Mouse (Mus musculus): ENCODE measurements around the gene Lpgat1.

The Lpgat1 gene

DNA sequence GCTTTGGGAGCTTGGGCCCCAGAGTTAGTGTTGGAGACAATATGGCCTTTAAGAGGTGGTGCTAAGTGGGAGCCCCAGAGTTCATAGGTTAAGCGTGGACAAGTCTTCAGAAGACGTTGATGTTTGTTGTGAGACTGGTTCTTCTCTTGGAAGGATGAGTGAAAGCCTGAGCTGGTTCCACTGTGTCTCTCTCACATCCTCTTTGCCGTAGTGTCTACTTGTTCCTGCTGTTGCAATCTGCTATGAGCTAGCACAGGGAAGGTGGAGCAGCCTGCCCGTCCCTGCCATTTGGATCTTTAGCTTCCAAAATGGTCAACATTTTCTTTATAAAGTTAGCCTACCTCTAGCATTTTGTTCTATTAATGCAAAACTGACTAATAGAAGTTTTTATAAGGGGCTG lies 16.2 kb downstream of the Lpgat1 start:
- DNase-seq (ENCODE audit: low spot score): no peak

DNA sequence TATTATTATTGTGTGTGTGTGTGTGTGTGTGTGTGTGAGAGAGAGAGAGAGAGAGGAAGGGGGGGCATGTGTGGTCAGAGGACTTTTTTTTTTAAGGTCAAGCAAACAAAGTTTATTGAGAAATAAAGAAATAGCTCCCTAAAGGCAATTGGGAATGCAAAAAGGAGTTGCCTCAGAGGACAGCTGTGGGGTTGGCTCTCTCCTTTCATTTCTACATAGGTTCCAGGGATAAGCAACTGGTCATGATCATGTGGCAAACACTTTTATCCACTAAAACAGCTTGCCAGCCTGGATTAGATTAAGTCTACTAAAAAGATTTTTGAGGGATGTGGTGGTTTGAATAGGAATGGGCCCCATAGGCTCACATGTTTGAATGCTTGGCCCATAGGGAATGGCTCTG lies 18.8 kb downstream of the Lpgat1 start:
- DNase-seq (ENCODE audit: low spot score): no peak

DNA sequence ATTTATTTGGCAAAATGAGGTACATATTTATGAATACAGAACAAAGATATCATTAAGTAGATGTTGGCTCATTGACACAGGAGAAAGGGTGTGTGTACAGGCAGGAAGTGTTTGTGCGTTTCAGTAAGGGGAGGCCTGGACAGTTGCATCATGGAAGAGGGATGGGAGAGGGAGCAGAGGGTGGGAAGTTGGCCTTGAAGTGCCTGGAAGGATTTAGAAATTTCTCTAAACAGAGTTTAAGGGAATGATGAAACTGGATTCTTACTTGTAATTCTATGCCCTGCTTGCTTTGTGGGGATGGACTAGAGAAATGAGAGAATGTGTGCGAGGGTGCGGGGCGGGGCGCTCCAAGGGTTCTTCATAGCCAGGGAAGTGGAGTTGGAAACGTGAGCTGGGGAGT lies 20.2 kb downstream of the Lpgat1 start:
- DNase-seq (ENCODE audit: low spot score): no peak

DNA sequence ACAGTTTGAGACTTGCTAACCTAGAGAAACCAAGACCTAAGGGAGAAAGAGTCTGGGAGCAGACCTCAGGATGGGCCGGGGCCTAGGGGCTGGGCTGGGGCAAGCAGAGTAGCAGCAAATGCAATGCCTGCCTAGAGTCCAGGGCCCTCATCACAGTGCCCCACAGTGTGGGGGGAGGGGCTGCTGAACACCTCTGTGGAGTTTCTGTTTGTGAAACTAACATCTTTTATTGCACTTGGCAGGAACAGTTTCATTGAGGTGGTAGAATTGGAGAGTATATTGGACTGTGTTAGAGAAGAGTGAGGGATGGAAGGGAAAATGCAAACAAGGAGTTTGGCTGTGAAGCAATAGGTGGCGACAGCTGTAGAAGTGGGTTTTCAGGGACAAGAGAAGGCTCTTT lies 21.1 kb downstream of the Lpgat1 start:
- DNase-seq (ENCODE audit: low spot score): no peak

DNA sequence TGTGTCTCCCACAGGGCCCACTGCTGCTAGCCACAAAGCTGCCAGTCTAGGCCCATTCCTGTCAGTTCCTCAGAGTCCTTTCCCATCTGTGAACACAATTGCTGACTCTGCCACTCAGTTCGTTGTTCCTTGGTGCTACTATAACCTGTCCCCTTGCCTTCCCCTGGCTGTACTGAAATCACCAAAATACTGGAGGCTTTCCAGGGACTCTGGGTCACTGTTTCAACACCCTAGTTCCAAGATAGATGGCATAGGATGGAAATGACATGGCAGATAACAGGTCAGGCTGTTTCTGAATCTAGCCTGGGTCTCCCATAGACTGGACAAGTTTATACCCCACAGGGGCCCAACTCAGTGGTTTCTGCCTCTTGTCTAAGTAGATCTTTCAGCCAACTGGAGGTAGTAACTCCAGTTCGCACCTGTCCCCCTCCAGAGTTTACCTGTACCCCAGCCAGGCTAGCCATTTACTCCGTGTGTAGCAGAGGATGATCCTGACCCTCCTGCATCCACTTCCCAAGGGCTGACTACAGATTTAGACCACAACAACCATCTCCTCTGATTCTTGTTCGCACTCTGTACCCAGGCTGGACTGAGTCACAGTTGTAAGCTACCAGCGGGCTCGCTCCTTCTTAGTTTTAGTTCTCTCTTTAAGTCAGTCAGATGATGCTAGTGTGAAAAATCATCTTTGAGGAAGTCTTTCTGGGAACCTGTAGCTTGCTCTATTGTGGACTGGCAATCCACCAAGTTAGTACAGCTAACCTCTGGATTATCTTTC lies 23.1 kb downstream of the Lpgat1 start:
- DNase-seq (ENCODE audit: low spot score): no peak

DNA sequence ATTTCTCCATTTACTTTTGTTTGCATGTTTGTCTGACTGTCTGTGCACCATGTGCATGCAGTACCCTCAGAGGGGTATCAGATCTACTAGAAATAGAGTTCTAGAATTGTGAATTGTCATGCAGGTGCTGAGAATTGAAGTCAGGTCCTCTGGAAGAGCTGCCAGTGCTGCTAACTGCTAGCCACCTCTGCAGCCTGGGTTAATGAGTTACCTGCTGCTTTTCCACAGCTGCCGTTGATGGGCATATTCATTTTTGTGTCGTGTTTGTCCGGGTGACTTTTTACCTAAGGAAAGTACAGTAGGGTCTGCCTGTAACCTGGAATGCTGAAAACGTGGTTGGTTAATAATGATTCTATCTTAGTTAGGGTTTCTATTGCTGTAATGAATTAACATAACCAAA lies 24.0 kb downstream of the Lpgat1 start:
- no peak for DNase-seq (ENCODE audit: low spot score)

DNA sequence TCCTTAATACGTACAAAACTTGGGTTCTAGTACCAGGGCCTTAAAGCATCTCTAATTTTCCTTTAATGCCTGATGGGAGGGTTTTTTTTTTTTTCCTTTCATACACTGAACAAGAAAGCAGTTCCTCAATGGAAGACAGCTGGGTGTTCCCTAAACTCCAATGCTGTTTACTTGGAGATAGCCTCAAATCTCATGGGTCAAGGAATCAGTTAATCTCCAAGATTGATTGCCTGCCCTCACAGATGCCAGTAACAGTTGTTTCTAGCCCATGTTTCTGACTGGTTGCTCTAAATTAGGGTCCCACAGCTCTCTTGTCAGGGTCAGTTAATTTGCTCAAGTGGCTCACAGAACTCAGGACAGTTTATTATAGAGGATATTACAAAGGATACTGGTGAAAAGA lies 30.8 kb downstream of the Lpgat1 start:
- DNase-seq (ENCODE audit: low spot score): no peak

DNA sequence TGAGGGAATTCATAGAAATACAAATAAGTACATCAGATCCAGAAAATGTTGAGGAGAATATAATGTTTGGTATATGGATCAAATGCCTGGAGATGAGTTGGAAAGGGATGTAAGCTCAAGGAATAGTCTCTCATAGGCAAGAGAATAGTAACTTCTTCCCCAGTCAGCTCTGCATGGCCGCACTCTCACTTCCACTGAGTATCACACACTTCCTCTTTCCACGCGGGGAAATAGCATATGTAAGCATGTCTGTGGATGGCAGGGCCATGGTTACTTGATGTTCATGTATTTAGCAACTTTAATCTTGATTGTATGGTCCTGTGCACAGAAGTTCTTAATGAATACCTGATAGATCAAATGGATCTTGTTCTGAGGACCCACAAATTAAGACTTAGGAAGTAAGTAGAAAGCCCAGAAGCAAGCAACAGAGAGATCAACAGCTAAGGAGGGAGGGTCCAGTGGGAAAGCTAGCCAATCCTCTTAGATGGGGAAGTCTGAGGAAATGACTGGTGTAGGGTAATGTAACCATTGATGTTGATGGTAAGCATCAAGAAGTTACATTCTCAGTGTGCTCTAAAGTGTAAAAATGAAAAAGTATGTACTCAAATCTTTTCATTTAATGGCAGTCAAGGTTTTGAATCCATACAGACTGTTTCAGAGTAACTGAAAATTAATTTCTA lies 39.0 kb downstream of the Lpgat1 start:
- DNase-seq (ENCODE audit: low spot score): no peak

DNA sequence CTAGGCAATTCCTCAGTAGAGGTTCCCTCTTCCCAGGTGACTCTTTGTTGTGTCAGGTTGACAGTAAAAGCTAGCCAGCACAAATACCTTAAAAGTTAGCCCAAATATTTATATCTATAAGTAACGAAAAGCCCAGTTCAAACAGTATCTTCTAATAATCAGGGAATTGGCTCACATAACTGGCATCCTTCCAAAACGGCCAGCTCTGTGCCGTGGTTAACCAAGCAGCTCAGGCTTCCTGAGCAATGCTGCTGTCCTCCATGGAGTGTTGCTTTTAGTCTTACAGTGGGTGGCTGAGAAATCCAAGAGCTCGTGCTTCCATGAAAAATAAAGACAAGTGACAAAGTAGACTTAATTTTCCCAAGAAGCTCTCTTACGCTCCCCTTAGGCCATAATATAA lies 56.5 kb downstream of the Lpgat1 start:
- DNase-seq (ENCODE audit: low spot score): no peak

DNA sequence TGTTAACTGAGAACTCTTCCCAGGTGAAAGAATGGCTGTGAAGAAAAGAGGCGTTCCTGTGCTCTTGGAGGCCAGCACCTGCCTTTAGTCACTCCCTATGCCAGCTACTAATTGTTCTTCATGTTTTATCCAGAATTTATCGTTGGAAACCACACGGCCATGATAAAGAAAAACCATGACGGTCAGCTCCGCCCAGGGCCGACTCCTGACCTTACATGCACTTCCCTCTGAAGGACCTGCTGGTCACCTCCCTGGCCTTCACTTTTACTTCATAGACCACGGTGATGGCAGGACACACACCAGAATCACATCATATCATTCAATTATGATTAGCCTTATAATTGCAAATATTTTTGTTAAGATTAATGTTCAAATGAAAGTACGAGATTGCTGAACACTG lies 57.5 kb downstream of the Lpgat1 start:
- no peak for DNase-seq (ENCODE audit: low spot score)

DNA sequence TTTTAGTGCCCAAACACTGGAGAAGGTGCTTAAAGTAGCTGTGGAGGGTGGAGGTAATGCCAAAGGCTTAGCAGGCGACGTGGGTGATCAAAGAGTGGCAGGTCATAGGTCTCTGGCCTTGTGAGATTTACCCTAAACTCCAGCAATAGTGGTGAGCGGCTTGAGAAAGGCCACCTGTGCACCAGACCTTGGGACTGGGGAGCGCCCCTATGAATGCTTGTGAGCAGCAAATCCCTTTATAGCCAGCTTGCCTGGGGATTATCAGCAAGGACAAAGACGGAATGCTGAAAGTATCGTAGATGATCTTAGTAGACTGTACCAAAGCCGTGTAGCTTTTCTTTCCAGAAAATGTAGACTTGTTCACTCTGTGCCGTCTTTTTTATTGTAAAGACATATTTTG lies 59.9 kb downstream of the Lpgat1 start:
- no peak for DNase-seq (ENCODE audit: low spot score)

DNA sequence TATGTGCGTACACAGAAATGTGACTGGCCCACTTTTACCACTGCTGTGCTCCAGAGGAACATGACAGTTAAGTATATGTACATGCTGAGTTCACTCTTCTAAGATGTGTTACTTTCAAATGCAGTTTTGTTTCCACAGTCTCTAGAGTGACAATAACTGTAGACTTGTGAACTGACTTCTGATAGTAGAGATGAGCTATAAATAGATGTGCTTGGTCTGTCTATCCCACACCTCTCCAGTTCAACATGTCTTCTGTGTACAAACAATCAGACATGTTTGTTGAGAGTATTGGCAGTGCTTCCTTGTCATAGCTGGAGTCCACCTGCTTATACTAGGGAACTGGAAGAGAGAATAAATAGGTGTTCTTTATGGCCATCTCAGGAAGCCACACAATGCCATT lies 62.8 kb downstream of the Lpgat1 start:
- no peak for DNase-seq (ENCODE audit: low spot score)

DNA sequence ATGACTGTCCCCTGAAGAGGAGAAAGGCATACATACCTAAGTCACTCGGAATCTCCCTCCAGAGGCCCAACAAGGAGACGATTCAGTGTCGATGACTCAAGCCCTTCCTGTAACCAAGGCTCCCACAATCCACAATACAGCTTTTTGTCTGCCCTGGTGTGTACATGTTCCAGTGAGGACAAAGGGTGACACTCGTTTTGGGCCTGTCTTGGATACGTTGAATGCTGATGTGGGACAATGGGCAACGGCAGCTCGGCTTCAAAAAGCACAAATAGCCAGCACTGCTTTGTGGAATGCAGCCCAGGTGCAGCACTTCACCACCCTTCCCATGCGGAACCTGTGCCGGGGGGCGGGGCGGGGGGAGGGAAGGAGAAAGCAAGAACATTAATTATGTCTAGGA lies 67.5 kb downstream of the Lpgat1 start:
- no peak for DNase-seq (ENCODE audit: low spot score)

DNA sequence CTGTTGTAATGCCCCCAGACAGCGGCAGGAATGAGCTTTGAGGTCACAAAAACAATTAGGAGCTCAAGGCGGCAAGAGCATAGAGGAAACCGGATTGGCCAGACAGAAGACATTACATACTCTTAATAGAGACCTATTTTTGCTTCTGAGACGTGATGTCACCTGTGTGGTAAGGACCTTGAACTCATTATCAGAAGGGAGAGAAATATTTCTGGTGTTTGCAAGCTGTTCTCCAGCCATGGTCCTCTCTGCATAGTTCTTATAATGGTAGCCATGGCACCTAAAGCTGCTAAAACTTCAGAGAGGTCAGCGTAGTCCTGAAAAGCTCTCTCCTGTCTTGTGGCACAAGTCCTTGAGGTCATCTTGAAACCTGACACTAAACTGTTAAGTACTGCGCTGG lies 68.6 kb downstream of the Lpgat1 start:
- DNase-seq (ENCODE audit: low spot score): no peak

DNA sequence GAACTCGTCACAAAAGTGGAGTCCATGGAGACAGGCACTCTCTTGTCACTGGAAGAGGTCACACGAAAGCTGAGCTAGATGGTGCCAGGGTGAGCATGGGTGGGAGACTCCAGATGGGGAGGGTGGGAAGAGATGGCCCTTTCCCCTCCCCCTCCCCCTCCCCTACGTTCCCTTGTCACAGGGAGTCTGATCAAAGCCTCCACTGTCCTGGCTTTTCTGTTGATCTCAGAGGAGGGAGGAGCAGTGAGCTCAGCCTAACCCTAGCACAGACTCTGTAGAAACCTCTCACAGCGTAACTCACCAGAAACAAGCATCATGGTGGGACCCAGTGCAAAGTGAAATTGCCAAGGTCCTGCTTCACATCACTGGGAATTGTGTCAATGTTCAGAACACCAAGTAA lies 69.7 kb downstream of the Lpgat1 start:
- DNase-seq (ENCODE audit: low spot score): no peak

DNA sequence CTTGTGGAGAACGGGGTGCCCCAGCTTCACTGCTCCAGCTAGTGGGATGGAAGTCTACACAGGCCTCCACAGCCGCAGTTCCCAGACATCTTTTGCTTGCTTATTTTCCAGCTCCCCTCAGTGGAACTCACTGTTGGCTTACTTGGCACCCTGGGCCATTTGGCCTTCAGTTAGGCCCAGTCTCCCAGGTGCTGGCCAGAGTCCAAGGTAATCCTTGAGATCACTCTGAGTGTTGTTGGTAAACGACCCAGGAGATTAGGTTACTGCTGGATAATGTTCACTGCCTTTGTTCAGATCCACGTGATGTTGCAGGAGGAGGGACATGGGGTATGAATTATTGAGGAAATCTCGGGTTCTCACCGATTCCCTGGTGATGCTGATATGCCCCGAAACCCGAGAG lies 75.4 kb downstream of the Lpgat1 start:
- peak; percentile 55 for DNase-seq (ENCODE audit: low spot score)

DNA sequence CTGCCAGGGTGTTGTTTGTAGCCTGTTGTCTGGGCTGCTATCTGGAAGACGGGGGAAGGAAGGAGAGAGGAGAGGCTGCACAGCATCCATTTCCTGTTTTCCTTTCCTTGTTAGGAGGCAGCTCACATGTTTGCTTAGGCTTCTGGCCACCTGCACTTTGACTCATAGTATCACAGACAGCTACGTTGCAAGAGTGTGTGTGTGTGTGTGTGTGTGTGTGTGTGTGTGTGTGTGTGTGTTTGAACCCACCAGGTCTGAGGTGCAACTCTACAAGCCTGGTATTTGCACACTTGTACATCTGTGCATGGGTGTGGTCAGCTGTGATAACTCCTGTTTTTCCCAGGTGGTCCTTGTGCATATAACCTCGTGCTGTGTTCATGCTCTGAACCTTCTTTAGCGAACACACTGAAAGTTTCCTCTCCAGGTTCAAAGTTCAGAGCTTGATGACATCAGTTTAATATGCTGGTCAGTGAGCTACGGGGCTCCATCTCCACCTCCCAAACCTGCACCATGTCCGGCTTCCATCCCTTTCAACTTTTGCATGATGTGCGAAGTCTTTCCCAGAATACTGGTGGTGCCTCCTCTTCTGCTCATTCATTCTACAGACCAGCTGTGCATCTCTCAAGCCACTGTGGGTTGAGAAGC lies 76.4 kb downstream of the Lpgat1 start:
- DNase-seq (ENCODE audit: low spot score): no peak

DNA sequence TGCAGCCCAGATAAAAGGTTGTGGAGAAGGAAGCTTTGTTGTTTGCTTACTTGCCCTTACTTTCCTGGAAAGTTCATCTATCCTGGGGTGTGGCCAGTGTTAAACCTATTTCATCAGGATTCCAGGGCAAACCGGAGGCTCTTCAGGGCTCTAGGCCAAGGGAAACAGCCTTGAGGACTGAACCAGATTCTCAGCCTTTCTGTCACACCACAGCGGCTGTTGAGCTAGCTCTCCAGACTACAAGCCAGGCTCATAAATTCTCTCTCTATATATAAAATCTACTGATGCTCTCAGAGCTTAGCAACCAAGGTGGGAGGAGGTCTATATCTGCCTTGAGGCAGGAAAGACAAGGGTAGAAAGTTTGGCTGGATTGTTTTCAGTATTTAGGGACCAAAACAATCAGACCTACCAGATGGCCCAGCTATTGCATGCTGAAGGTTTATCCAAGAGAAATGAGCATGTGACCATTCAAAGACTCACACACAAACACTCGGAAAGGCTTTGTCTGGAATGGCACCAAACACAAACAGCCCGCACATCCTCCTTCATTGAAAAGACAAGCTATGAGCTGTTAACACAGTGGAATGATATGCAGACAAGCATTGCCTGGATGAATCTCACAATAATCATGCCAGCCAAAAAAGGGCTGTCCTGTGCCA lies 78.7 kb downstream of the Lpgat1 start:
- no peak for DNase-seq (ENCODE audit: low spot score)

DNA sequence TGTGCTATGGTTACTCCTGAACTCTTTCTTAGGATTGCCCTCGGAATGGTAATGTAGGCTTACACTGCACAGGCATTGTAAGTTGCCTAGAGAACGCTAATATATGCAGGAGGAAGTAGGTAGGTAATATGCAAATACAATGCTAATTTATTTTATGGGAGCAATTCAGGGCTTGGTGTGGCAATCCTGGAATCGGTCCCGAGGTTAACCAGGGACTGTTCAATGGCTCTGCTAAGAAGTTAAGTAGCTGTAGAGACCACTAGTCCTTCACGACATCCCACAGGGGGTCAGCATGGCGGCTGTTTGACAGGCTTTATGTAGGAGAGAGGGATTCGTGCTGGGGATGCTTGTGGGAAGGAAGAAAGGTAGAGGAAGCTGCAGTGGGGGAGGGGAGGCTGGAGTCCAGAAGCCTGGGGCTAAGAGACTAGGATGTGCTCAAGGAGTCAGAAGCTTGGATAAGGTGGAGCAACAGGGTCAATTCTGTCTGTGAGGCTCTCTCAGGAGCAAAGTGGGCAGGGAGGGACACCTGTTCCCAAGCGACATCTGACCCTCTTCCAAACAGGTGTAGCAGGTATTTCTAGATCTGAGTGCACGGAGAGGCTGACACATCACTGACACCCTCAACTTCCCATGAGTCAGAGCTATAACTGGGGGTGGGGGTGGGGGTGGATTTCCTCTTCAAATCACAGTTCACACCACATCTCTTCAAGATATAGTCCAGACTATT lies 84.6 kb downstream of the Lpgat1 start:
- DNase-seq (ENCODE audit: low spot score): no peak

DNA sequence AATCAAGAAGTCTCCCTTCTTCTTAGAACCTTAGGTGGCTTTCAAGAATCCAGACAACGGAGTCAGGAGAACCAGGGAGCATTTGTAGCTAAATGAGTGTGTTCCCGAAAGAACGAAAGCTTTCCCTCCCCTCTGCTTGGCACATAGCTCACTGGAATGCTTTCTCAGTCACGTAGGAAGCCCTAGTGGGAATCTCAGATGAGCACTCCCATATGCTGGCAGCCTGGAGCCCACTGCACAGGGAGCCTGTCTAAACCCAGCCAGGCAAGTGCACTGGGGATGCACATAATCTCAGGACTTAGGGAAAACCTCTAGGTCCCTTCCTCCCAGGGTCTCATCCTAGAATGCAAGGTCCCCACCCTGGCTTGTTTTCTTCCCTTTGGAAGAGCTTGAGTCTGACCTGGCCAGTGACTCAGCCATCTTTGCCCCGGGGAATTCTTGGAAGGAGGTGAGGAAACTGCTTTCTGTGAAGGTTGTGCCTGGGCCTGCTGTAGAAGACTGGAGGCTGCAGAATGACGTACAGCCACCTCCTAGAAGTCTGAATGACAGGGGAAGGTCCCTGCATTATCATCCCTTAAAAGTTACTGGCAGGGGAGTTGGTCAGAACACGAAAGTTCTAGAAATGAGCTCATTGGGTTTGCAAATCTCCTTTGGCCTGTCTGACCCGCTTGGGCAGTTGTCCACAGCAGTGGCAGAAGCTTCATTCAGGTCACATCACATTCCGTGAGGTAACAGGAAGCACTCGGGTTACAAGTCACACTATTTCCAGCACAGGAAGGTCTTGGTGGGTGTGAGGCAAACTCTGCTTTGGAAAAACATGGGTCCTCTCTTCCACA lies 85.4 kb downstream of the Lpgat1 start:
- DNase-seq (ENCODE audit: low spot score): no peak

DNA sequence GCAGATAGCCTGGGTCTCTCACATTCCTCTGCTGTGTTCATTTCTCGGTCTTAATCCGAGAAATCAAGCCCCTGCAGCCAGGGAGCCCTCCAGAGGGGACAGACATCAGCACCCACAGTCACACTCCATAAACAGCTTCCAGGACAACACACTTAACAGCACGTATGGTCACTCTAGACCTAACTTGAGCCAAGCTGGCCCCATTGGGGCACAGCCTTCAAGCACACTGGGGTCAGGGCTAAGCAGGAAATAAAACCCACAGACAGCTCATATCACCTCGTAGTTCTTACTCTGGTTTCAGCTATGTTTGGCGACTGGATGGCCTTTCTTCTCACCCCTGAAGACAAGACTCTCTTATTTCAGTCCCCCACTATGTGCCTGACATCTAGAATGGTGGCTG lies 87.1 kb downstream of the Lpgat1 start:
- DNase-seq (ENCODE audit: low spot score): no peak

Data from ovary, adult 18-20 months (tissue).